Mouse (Mus musculus) hindbrain, embryonic 14.5 days (tissue): Measurements from ENCODE around the gene Mia2. TPM values are rescaled to one million over a fixed set of nuclear protein-coding genes. Genes with fewer than 3 reads are reported as not detected.
"Not testable (repeated sequence)": the region's sequence is repeated elsewhere in the genome, so short reads cannot be mapped to it uniquely, and the experiment has no call there.

Source experiments
- ATAC-seq: fragments of 200-750 bp; cut with Nextera tagmentation; 2 replicates; pipeline ENCODE4 v1.8.0; 2017; ENCODE audit warnings: moderate number of reproducible peaks, mild to moderate bottlenecking, moderate TSS enrichment, moderate library complexity; ENCODE audit not compliant: low FRiP score
- DNase-seq: peaks from one replicate; pipeline ENCODE4 v3.0.0-alpha.2; 2015; ENCODE audit warnings: low spot score
- H3K27ac ChIP-seq: fragments of 300-500 bp; sonication (generic); 2 replicates; pipeline ENCODE4 v1.5.1; 2014; ENCODE audit warnings: mild to moderate bottlenecking, moderate library complexity
- H3K27me3 ChIP-seq: fragments of 300-500 bp; sonication (generic); 2 replicates; pipeline ENCODE4 v1.6.1; 2014; ENCODE audit warnings: mild to moderate bottlenecking, low read length, mixed read lengths; ENCODE audit not compliant: control insufficient read depth, insufficient read depth
- H3K36me3 ChIP-seq: fragments of 300-500 bp; sonication (generic); replicated peaks from 2 replicates; pipeline ENCODE4 v1.6.1; 2014; ENCODE audit not compliant: control insufficient read depth, insufficient read depth
- H3K4me1 ChIP-seq: fragments of 300-500 bp; sonication (generic); replicated peaks from 2 replicates; pipeline ENCODE4 v1.6.1; 2014; ENCODE audit warnings: antibody characterized with exemption, low read length, mixed read lengths; ENCODE audit not compliant: control insufficient read depth, insufficient read depth
- H3K4me2 ChIP-seq: fragments of 300-500 bp; sonication (generic); replicated peaks from 2 replicates; pipeline ENCODE4 v1.6.1; 2014; ENCODE audit warnings: mild to moderate bottlenecking, moderate library complexity
- H3K4me3 ChIP-seq: fragments of 300-500 bp; sonication (generic); replicated peaks from 2 replicates; pipeline ENCODE4 v1.5.1; 2014; ENCODE audit warnings: mild to moderate bottlenecking, low read length
- H3K9ac ChIP-seq: fragments of 300-500 bp; sonication (generic); 2 replicates; pipeline ENCODE4 v1.6.1; 2014
- H3K9me3 ChIP-seq: fragments of 300-500 bp; sonication (generic); 2 replicates; pipeline ENCODE4 v1.6.1; 2016; ENCODE audit warnings: low read length; ENCODE audit not compliant: control insufficient read depth
- WGBS: fragments of 180-500 bp; shearing (Covaris S2); extraction: QIAGEN DNeasy Blood & Tissue Kit; methylation state at CpG from one replicate; pipeline ENCODE4 v1.1.7; 2014; 5-methylcytosine and 5-hydroxymethylcytosine counted together
- polyA plus RNA-seq: library from polyadenylated mRNA; unstranded; fragments of >200 nt; fragmentation: Nextera tagmentation; extraction: Ambion mirVana; gene quantifications from 2 replicates; pipeline ENCODE4 v1.2.1, GENCODE M21; 2014

Gene Mia2
- polyA plus RNA-seq: 34.4 and 38.7 TPM in 2 replicates

- no peaks in the 10 kb centered on the region for H3K4me1 ChIP-seq
- H3K9ac ChIP-seq: no peak within 1 kb of the TSS
- H3K4me2 ChIP-seq: no peak within 1 kb of the TSS
- no peaks in the 10 kb centered on the region for H3K36me3 ChIP-seq
- H3K27ac ChIP-seq: no peak within 1 kb of the TSS
- WGBS: 79% methylated on average over 19 of the region's 19 CpGs
- no peak within 1 kb of the TSS for H3K4me3 ChIP-seq
- H3K9me3 ChIP-seq: no peaks in the 10 kb centered on the region
- H3K27me3 ChIP-seq: no peaks in the 10 kb centered on the region
- DNase-seq (no peak), ATAC-seq (no peak)
These were observed at the start of gene Mia2 for GRCm38 (mm10) chr12:59095104-59096025. Mia2 (plus strand) TSS chr12:59095799.

GRCm38 (mm10) chr12:59052470-59052869, 43.1 kb upstream of the Mia2 start:
- 99% methylated on average over 3 of the region's 3 CpGs for WGBS
- Histone ChIP-seq H3K4me3 (no peak overlapping the region), H3K27me3 (no peaks in the 10 kb centered on the region), H3K4me1 (no peaks in the 10 kb centered on the region), H3K36me3 (peaks cover 34% of the 10 kb centered on the region), H3K9me3 (no peaks in the 10 kb centered on the region), H3K4me2 (no peak overlapping the region), H3K27ac (no peak overlapping the region), H3K9ac (no peak overlapping the region)
- ATAC-seq (no peak), DNase-seq (no peak)

GRCm38 (mm10) chr12:59053166-59053565, 42.4 kb upstream of the Mia2 start:
- H3K9me3 ChIP-seq: no peaks in the 10 kb centered on the region
- H3K36me3 ChIP-seq: peaks cover 31% of the 10 kb centered on the region
- no peak overlapping the region for H3K9ac ChIP-seq
- no peak overlapping the region for H3K4me2 ChIP-seq
- H3K27ac ChIP-seq: no peak overlapping the region
- WGBS: 92% methylated on average over 5 of the region's 5 CpGs
- H3K4me3 ChIP-seq: no peak overlapping the region
- H3K4me1 ChIP-seq: 0 out of 2 replicates have a peak, but pooled peaks cover 4% of the 10 kb centered on the region
- no peak for ATAC-seq
- H3K27me3 ChIP-seq: no peaks in the 10 kb centered on the region
- DNase-seq: no peak

GRCm38 (mm10) chr12:59053976-59054375, 41.6 kb upstream of the Mia2 start:
- ATAC-seq: no peak
- Histone ChIP-seq H3K9me3 (no peaks in the 10 kb centered on the region), H3K4me3 (no peak overlapping the region), H3K27me3 (no peaks in the 10 kb centered on the region), H3K4me1 (peaks cover 8% of the 10 kb centered on the region), H3K36me3 (peaks cover 28% of the 10 kb centered on the region), H3K4me2 (no peak overlapping the region), H3K27ac (no peak overlapping the region), H3K9ac (no peak overlapping the region)
- DNase-seq: no peak

- H3K36me3 ChIP-seq: peaks cover 23% of the 10 kb centered on the region
- no peak overlapping the region for H3K4me3 ChIP-seq
- 79% methylated on average over 4 of the region's 4 CpGs for WGBS
- H3K27me3 ChIP-seq: no peaks in the 10 kb centered on the region
- H3K9ac ChIP-seq: no peak overlapping the region
- H3K9me3 ChIP-seq: no peaks in the 10 kb centered on the region
- no peak for DNase-seq
- no peak for ATAC-seq
- peaks cover 22% of the 10 kb centered on the region for H3K4me1 ChIP-seq
- H3K27ac ChIP-seq: no peak overlapping the region
- no peak overlapping the region for H3K4me2 ChIP-seq
These were observed 40.3 kb upstream of the Mia2 start for GRCm38 (mm10) chr12:59055196-59055850.

- Histone ChIP-seq H3K27me3 (no peaks in the 10 kb centered on the region), H3K4me1 (peaks cover 22% of the 10 kb centered on the region), H3K4me3 (no peak overlapping the region), H3K9ac (no peak overlapping the region), H3K4me2 (no peak overlapping the region), H3K36me3 (peaks cover 18% of the 10 kb centered on the region), H3K9me3 (no peaks in the 10 kb centered on the region), H3K27ac (no peak overlapping the region)
- no peak for ATAC-seq
- no peak for DNase-seq
- WGBS: 96% methylated on average over 11 of the region's 11 CpGs
These were observed 39.4 kb upstream of the Mia2 start for GRCm38 (mm10) chr12:59056222-59056621.

- not testable (repeated sequence) for H3K9ac ChIP-seq, ATAC-seq, H3K4me3 ChIP-seq, H3K27me3 ChIP-seq, H3K27ac ChIP-seq, H3K9me3 ChIP-seq, DNase-seq
- Histone ChIP-seq H3K4me2 (0 out of 2 replicates have a peak overlapping the region, but pooled peaks have one; percentile 93), H3K4me1 (peaks cover 22% of the 10 kb centered on the region), H3K36me3 (peaks cover 18% of the 10 kb centered on the region)
- WGBS: 92% methylated on average over 5 of the region's 5 CpGs
These were observed 37.4 kb upstream of the Mia2 start for GRCm38 (mm10) chr12:59058242-59058641.

GRCm38 (mm10) chr12:59060322-59060721, 35.3 kb upstream of the Mia2 start:
- 65% methylated on average over 4 of the region's 4 CpGs for WGBS
- H3K27ac ChIP-seq: peak overlapping the region; percentile 97
- ATAC-seq: no peak
- peak overlapping the region; percentile 89 for H3K4me3 ChIP-seq
- no peaks in the 10 kb centered on the region for H3K9me3 ChIP-seq
- peaks cover 18% of the 10 kb centered on the region for H3K36me3 ChIP-seq
- peak overlapping the region; percentile 93 for H3K4me2 ChIP-seq
- H3K9ac ChIP-seq: peak overlapping the region; percentile 95
- H3K4me1 ChIP-seq: peaks cover 22% of the 10 kb centered on the region
- no peaks in the 10 kb centered on the region for H3K27me3 ChIP-seq
- no peak for DNase-seq

GRCm38 (mm10) chr12:59060993-59061595, 34.5 kb upstream of the Mia2 start, which contains the start of gene Trappc6b:
Trappc6b (minus strand) TSS chr12:59061472.
- H3K36me3 ChIP-seq: peaks cover 18% of the 10 kb centered on the region
- H3K27ac ChIP-seq: peak within 1 kb of the TSS; percentile 97
- H3K27me3 ChIP-seq: no peaks in the 10 kb centered on the region
- DNase-seq (peak; percentile 79), ATAC-seq (peak; percentile 97)
- no peaks in the 10 kb centered on the region for H3K9me3 ChIP-seq
- peak within 1 kb of the TSS; percentile 93 for H3K4me2 ChIP-seq
- under 1% methylated on average over 49 of the region's 49 CpGs for WGBS
- peaks cover 25% of the 10 kb centered on the region for H3K4me1 ChIP-seq
- peak within 1 kb of the TSS; percentile 95 for H3K9ac ChIP-seq
- peak within 1 kb of the TSS; percentile 89 for H3K4me3 ChIP-seq
